Mouse (Mus musculus) Patski (cell line): Measurements from ENCODE around the gene Arhgap11a. TPM values are rescaled to one million over a fixed set of nuclear protein-coding genes. Genes with fewer than 3 reads are reported as not detected.
A peak's percentile ranks its signal among the peaks of the same experiment; 100 is the strongest.

ENCODE experiments used
- ATAC-seq: fragments of 100-300 bp; one replicate; pipeline ENCODE4 v1.8.0; 2021
- CTCF ChIA-PET: fragments of 350-600 bp; sonication (Branson Sonifier 250); formaldehyde crosslinking; loops from one replicate; lab custom pipeline; 2022; ENCODE audit warnings: inconsistent platforms; lab: Charles Lee
- POLR2A ChIA-PET: fragments of 350-600 bp; sonication (Branson Sonifier 250); formaldehyde crosslinking; loops from one replicate; lab custom pipeline; 2022; ENCODE audit warnings: antibody characterized with exemption, inconsistent platforms; lab: Charles Lee
- DNase-seq: peaks from one replicate; pipeline ENCODE4 v3.0.0-alpha.2; 2011; ENCODE audit warnings: low read depth, low spot score
- H3K27me3 ChIP-seq: fragments of 371-371 bp; one replicate; pipeline ENCODE4 v1.5.1; 2021
- CTCF ChIP-seq: fragments of 100-300 bp; IDR thresholded peaks from one replicate; pipeline ENCODE4 v1.5.1; 2021
- in situ Hi-C: fragments of 300-500 bp; cut with MboI; formaldehyde crosslinking; loops from 3 replicates; pipeline ENCODE4 v1.11.1; 2018; ENCODE audit warnings: low pct_unique_long_range_greater_than_20kb, mixed read lengths
- polyA plus RNA-seq: library from polyadenylated mRNA; unstranded; gene quantifications from one replicate; pipeline ENCODE4 v1.2.3, GENCODE M21; 2021

Gene Arhgap11a
- 30.1 TPM for polyA plus RNA-seq

- DNase-seq (peak; percentile 86), ATAC-seq (peak; percentile 86)
- TF ChIP-seq CTCF, result no peak
- in situ Hi-C loops, result no loop called here
- POLR2A ChIA-PET, result interaction anchor here (0.6 to 1.1 kb wide), 3 partner anchors 9 to 20 kb away, joined by 3 to 10 read pairs (median 3); partner anchors contain the start of gene Scg5
- CTCF ChIA-PET, result interaction anchor here (0.9 to 1.4 kb wide), 2 partner anchors 9 kb away, joined by 3 to 4 read pairs; no protein-coding TSS in a partner anchor
- no peaks in the 10 kb centered on the region for H3K27me3 ChIP-seq
Measured at GRCm38 (mm10) chr2:113848245-113849121, at the start of gene Arhgap11a. Gene Arhgap11a (minus strand): TSS chr2:113848661.

- ChIA-PET CTCF (no interaction called here), POLR2A (no interaction called here)
- DNase-seq (no peak), ATAC-seq (no peak)
- in situ Hi-C loops, result no loop called here
- no peak for TF ChIP-seq CTCF
- H3K27me3 ChIP-seq, result no peaks in the 10 kb centered on the region
Measured at GRCm38 (mm10) chr2:113893385-113894122, 45.1 kb upstream of the Arhgap11a start.

- in situ Hi-C loops, result no loop called here
- no peak for DNase-seq
- CTCF ChIA-PET, result interaction anchor here (1.1 kb wide), 1 partner anchor 15 kb away, joined by 3 read pairs; no protein-coding TSS in a partner anchor
- TF ChIP-seq CTCF, result no peak
- POLR2A ChIA-PET, result no interaction called here
- H3K27me3 ChIP-seq, result peaks cover under 1% of the 10 kb centered on the region
- ATAC-seq, result no peak
Measured at GRCm38 (mm10) chr2:113887166-113887565, 38.7 kb upstream of the Arhgap11a start.

GRCm38 (mm10) chr2:113886061-113886460, 37.6 kb upstream of the Arhgap11a start:
- in situ Hi-C loops, result no loop called here
- H3K27me3 ChIP-seq, result peaks cover 5% of the 10 kb centered on the region
- POLR2A ChIA-PET, result no interaction called here
- CTCF ChIA-PET, result no interaction called here
- ATAC-seq (no peak), DNase-seq (no peak)
- TF ChIP-seq CTCF, result no peak

- ChIA-PET CTCF (interaction anchor here (1.0 to 1.5 kb wide), 2 partner anchors 10 to 14 kb away, joined by 3 to 5 read pairs; no protein-coding TSS in a partner anchor), POLR2A (no interaction called here)
- H3K27me3 ChIP-seq, result no peaks in the 10 kb centered on the region
- no peak for TF ChIP-seq CTCF
- in situ Hi-C loops, result no loop called here
- ATAC-seq, result no peak
- DNase-seq, result no peak
Measured at GRCm38 (mm10) chr2:113870115-113870514, 21.7 kb upstream of the Arhgap11a start.

GRCm38 (mm10) chr2:113868404-113868803, 19.9 kb upstream of the Arhgap11a start:
- no peak for TF ChIP-seq CTCF
- DNase-seq, result no peak
- ATAC-seq, result no peak
- in situ Hi-C loops, result loop anchor here (5.0 kb wide), 1 partner anchor 284 kb away; no protein-coding TSS in a partner anchor
- H3K27me3 ChIP-seq, result no peaks in the 10 kb centered on the region
- ChIA-PET POLR2A (interaction anchor here (1.1 kb wide), 1 partner anchor 19 kb away, joined by 10 read pairs; no protein-coding TSS in a partner anchor), CTCF (no interaction called here)

- no peak for DNase-seq
- ATAC-seq, result no peak
- H3K27me3 ChIP-seq, result no peaks in the 10 kb centered on the region
- ChIA-PET CTCF (interaction anchor here (0.7 to 3.5 kb wide), 8 partner anchors 29 to 294 kb away, joined by 3 to 17 read pairs (median 3); no protein-coding TSS in a partner anchor), POLR2A (interaction anchor here (0.7 kb wide), 1 partner anchor 282 kb away, joined by 3 read pairs; no protein-coding TSS in a partner anchor)
- in situ Hi-C loops, result loop anchor here (5.0 kb wide), 1 partner anchor 286 kb away; no protein-coding TSS in a partner anchor
- peak; percentile 25 for TF ChIP-seq CTCF
Measured at GRCm38 (mm10) chr2:113866155-113866554, 17.7 kb upstream of the Arhgap11a start.

- ATAC-seq, result peak; percentile 18
- no peaks in the 10 kb centered on the region for H3K27me3 ChIP-seq
- no peak for DNase-seq
- POLR2A ChIA-PET, result interaction anchor here (0.6 to 1.1 kb wide), 2 partner anchors 19 to 20 kb away, joined by 3 to 10 read pairs; partner anchors contain the start of gene Scg5
- CTCF ChIA-PET, result interaction anchor here (0.9 kb wide), 1 partner anchor 10 kb away, joined by 3 read pairs; no protein-coding TSS in a partner anchor
- in situ Hi-C loops, result no loop called here
- TF ChIP-seq CTCF, result no peak
Measured at GRCm38 (mm10) chr2:113849141-113849540, 680 bp upstream of the Arhgap11a start.

- DNase-seq, result no peak
- no peaks in the 10 kb centered on the region for H3K27me3 ChIP-seq
- peak; percentile 55 for ATAC-seq
- ChIA-PET CTCF (interaction anchor here (1.3 to 1.4 kb wide), 2 partner anchors 8 to 215 kb away, joined by 3 to 4 read pairs; no protein-coding TSS in a partner anchor), POLR2A (interaction anchor here (0.7 to 1.1 kb wide), 2 partner anchors 8 to 19 kb away, joined by 3 read pairs; partner anchors contain the start of gene Scg5)
- no peak for TF ChIP-seq CTCF
- in situ Hi-C loops, result no loop called here
Measured at GRCm38 (mm10) chr2:113847678-113848244, 700 bp downstream of the Arhgap11a start.
